Mouse (Mus musculus): ENCODE measurements around the gene Olfr774.
"Not testable (repeated sequence)": the region's sequence is repeated elsewhere in the genome, so short reads cannot be mapped to it uniquely, and the experiment has no call there.

Gene Olfr774

DNA sequence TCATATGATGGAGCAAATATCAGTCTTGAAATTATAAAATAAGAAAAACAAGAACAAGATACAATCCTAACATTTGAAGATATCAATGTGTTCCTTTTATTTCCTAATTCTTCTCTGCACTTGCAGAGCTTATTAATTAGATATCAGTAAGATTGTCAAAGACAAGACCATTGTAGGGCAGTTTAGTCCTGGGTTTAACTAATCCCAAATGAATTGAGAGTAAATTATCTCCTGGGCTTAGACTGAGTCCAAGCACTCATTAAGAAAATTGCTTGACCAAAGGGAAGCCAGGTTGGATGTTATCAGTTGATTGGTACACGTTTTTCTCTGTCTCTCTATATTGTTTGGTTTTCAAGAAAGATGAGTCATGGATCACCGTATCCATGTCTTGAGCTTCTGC is at the start of gene Olfr774:
TSS of gene Olfr774 (plus strand) at position 301 of the 400 bp plus-strand sequence.
- DNase-seq (ENCODE audit: low read depth): no peak

DNA sequence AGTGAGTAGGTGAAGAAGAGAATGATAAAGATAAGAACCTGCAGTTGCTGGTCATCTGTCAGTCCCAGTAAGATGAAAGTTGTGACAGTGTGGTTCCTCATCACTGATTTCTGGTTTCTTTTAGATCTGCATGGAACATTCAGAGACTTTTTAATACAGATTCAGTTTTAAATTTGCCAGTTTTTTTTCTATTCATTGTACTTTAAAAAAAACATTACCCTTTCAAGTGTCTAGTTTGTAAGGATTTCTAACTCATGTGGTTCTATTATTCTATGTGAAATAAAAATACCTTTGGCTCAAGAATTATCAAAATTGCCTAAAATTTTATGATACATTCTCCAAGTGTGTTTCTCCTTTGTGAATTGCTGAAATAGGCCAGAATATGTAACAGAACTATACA is 48.7 kb upstream of the Olfr774 start, which contains the start of gene Olfr773:
TSS of gene Olfr773 (minus strand) at position 101 of the 400 bp plus-strand sequence.
- not testable (repeated sequence) for DNase-seq (ENCODE audit: low read depth)

DNA sequence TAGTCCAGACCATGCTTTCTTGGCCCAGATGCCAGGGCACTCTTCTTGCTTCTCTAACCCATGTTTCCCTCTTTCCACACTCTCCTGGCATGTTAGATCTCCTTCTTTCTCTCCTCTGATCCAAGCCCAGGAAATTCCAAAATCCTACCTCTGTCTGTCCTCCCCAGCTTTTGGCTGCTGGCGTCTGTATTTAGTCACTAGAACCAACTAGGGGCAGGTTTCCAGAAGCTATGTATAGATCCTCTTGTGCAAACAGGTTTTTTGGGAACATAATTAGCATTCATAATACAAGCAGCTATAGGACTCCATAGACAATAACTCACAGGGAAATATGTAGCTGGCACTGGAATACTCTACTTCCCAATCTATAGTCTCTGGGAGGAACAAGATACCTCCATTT is 5.3 kb upstream of the Olfr774 start:
- no peak for DNase-seq (ENCODE audit: low read depth)

DNA sequence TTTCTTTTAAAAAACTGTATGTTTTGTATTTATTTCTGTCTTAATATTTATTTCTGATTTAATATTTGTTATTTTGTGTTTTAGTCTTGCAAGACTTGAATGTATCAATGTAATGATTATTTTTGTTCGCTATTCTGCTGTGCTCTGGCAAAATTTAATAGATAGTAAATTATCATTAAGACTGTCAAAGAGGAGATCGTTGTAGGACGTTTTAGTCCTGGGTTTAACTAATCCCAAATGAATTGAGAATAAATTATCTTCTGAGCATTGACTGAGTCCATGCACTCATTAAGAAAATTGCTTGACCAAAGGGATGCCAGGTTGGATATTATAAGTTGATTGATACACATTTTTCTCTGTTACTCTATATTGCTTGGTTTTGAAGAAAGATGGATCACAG is 12.1 kb downstream of the Olfr774 start, which contains the start of gene Olfr775:
TSS of gene Olfr775 (plus strand) at position 301 of the 400 bp plus-strand sequence.
- no peak for DNase-seq (ENCODE audit: low read depth)

DNA sequence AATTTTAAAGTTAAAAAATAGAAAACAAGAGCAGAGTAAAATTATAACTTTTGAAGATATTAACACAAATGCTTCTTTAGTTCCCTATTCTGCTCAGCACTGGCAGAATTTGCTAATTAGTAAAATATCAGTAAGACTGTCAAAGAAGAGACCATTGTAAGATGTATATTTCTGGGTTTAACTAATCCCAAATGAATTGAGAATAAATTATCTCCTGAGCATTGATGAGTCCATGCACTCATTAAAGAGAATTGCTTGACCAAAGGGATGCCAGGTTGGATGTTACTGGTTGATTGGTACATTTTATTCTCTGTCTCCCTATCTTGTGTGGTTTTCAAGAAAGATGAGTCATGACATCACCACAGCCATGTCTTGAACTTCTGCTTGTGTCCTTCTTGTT is 22.8 kb downstream of the Olfr774 start, which contains the start of gene Olfr776:
TSS of gene Olfr776 (plus strand) at position 301 of the 400 bp plus-strand sequence.
- DNase-seq (ENCODE audit: low read depth): no peak

DNA sequence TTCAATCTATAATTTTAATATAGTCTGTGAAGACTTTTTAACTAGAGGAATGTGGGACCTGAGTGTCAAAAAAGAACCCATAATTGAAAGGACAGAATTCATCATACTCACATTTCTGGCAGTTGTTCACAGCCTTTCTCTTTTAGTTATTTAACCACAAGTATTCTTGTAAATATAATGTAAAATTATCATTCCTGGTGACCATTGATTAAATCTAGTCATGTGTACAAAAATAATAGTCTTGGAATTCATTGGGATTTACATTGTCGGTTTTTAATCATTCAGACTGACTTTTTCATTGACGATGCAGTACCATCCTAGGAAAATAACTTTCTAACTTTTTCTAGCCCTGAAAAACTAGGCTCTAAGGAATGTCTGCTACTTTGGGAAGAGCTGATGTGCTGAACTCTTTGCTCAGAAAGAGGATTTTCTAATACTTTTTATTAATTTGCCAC is 35.1 kb downstream of the Olfr774 start, which contains the start of gene Olfr777:
TSS of gene Olfr777 (minus strand) at position 405 of the 455 bp plus-strand sequence.
- DNase-seq (ENCODE audit: low read depth): no peak
